Mouse (Mus musculus): ENCODE data around the gene 1700013F07Rik. TPM values are rescaled to one million over a fixed set of nuclear protein-coding genes. Genes with fewer than 3 reads are reported as not detected.
"Not testable (repeated sequence)": the region's sequence is repeated elsewhere in the genome, so short reads cannot be mapped to it uniquely, and the experiment has no call there.

The 1700013F07Rik gene
- polyA plus RNA-seq, 1 experiment from 2014 or later: 0.41 TPM

DNA sequence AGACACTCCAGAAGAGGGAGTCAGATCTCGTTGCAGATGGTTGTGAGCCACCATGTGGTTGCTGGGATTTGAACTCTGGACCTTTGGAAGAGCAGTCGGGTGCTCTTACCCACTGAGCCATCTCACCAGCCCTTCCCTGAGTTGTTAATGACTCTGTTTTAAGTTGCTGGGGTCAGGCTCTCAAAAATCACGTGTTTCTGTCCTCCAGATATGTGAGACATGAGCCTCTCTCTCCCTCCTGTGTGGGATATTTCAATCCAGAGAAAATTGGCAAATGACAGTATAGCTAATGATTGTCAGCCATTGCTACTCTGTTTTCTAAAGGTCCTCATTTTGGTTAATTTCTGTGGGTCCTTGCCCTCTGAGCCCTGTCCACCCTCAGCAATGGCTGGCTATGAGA, 35.7 kb downstream of the 1700013F07Rik start:
- not testable (repeated sequence) for H3K4me3 ChIP-seq (ENCODE audit: low read length); H3K27ac ChIP-seq (ENCODE audit: low read length); H3K4me2 ChIP-seq (replicated peaks; ENCODE audit: low read depth, low read length); H3K9ac ChIP-seq (replicated peaks; ENCODE audit: low read length); H3K4me1 ChIP-seq (ENCODE audit: insufficient read depth, low read length); ATAC-seq (ENCODE audit: low FRiP score, low TSS enrichment); H3K27me3 ChIP-seq (ENCODE audit: insufficient read depth, low read length); H3K9me3 ChIP-seq (ENCODE audit: low read length); H3K36me3 ChIP-seq (ENCODE audit: insufficient read depth, low read length)
- 57% methylated on average over 3 of the region's 3 CpGs for WGBS

DNA sequence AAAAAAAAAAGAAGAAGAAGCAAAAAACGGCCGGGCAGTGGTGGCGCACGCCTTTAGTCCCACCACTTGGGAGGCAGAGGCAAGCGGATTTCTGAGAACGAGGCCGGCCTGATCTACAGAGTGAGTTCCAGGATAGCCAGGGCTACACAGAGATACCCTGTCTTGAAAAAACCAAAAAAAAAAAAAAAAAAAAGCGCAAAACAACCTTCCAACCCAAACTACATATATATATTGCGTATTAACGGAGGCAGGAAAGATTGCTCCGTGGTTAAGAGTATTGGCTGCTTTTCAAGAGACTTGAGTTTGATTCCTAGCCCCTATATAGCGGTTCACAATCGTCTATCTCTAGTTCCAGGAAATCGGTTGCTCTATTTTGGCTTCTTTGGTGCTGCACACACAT, 36.9 kb downstream of the 1700013F07Rik start:
- H3K4me2 ChIP-seq (replicated peaks; ENCODE audit: low read depth, low read length): peak overlapping the region; percentile 63
- peak overlapping the region; percentile 72; the same call in 1 of the 2 replicates for H3K4me3 ChIP-seq (ENCODE audit: low read length)
- ATAC-seq (ENCODE audit: low FRiP score, low TSS enrichment): no peak
- no peak overlapping the region for H3K27ac ChIP-seq (ENCODE audit: low read length)
- H3K9ac ChIP-seq (replicated peaks; ENCODE audit: low read length): no peak overlapping the region
- 89% methylated on average over 14 of the region's 14 CpGs for WGBS
- no peaks in the 10 kb centered on the region for H3K36me3 ChIP-seq (ENCODE audit: insufficient read depth, low read length)
- H3K9me3 ChIP-seq (ENCODE audit: low read length): no peaks in the 10 kb centered on the region
- H3K27me3 ChIP-seq (ENCODE audit: insufficient read depth, low read length): no peaks in the 10 kb centered on the region
- peaks cover 8% of the 10 kb centered on the region; the same call in 1 of the 2 replicates for H3K4me1 ChIP-seq (ENCODE audit: insufficient read depth, low read length)

DNA sequence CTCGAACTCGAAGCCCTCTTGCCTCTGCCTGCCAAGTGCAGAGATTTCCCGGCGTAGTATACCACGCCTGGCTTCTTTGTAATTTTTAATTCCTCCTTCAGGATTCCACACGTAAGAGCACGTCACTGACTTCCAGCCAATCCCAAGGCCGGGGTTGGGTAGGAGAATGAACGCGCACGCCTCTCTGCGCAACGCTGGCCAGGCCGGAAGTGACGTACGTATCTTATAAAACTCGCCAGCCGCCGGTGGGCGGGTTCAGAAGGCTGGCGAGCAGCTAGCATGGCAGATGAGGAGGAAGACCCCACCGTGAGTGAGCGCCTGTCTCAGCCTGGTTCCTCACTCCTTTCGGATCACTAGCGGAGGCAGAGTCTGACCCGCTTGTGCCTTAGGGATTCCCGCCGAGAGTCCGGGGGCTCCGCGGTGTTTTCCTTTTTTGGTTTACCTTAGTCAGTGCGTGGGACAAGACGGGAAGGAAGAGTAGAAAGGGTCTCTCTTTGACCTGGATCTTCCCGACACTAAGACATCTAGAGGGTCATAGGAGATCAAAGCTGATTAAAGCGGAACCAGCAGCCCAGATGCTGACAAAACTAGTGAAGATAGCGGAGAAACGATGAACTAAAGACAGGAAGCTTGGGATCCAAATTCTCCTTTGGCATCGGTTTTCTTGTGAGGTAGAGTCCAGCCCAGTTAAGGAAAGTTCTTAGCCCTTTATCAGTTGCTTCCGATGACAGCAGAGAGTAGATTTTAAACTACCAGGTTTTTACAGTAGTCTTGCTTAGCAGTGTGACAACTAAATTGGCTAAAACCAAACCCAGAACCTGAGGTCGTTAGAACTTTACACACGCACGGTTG, 37.7 kb downstream of the 1700013F07Rik start, which contains the start of gene Taf13:
Gene Taf13 (plus strand): TSS at position 256 of the 852 bp plus-strand sequence.
- Histone ChIP-seq H3K4me2 (replicated peaks; ENCODE audit: low read depth, low read length) (peak within 1 kb of the TSS; percentile 63), H3K9ac (replicated peaks; ENCODE audit: low read length) (peak within 1 kb of the TSS; percentile 83), H3K36me3 (ENCODE audit: insufficient read depth, low read length) (no peaks in the 10 kb centered on the region), H3K9me3 (ENCODE audit: low read length) (no peaks in the 10 kb centered on the region), H3K4me1 (ENCODE audit: insufficient read depth, low read length) (peaks cover 8% of the 10 kb centered on the region; the same call in 1 of the 2 replicates), H3K4me3 (ENCODE audit: low read length) (peak within 1 kb of the TSS; percentile 72), H3K27me3 (ENCODE audit: insufficient read depth, low read length) (no peaks in the 10 kb centered on the region), H3K27ac (ENCODE audit: low read length) (peak within 1 kb of the TSS; percentile 52)
- peak; percentile 99 for ATAC-seq (ENCODE audit: low FRiP score, low TSS enrichment)
- under 1% methylated on average over 42 of the region's 42 CpGs for WGBS

DNA sequence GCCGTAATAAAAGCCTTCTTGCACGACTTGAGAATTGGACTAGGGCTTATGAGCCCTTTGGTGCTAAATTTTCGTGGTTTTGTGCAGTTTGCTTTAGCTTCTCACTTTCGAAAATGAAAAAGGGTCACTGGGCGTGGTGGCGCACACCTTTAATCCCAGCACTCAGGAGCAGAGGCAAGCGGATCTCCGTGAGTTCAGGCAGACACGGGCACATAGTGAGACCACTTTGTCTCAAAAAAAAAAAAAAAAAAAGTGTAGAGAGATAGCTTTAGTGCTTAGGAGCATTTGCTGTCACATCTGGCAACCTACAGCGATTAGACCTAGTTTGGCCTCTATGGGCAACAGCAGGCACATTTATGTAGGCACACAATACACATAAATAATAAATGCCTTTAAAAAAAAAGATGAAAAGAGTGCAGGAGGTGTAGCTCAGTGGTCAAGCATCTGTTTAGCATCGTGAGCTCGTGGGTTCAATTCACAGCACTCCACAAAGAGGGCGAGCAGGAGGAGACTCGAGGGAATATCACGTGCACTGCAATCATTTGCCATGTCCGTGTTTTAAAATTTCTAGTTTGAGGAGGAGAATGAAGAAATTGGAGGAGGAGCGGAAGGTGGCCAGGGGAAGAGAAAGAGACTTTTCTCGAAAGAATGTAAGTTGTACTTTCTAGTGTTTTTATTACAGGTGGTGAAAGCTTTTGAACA, 38.5 kb downstream of the 1700013F07Rik start:
- no peaks in the 10 kb centered on the region for H3K27me3 ChIP-seq (ENCODE audit: insufficient read depth, low read length)
- H3K9ac ChIP-seq (replicated peaks; ENCODE audit: low read length): peak overlapping the region; percentile 83
- 42% methylated on average over 18 of the region's 18 CpGs for WGBS
- H3K36me3 ChIP-seq (ENCODE audit: insufficient read depth, low read length): no peaks in the 10 kb centered on the region
- H3K4me1 ChIP-seq (ENCODE audit: insufficient read depth, low read length): peaks cover 8% of the 10 kb centered on the region; the same call in 1 of the 2 replicates
- peak overlapping the region; percentile 72 for H3K4me3 ChIP-seq (ENCODE audit: low read length)
- H3K9me3 ChIP-seq (ENCODE audit: low read length): no peaks in the 10 kb centered on the region
- H3K4me2 ChIP-seq (replicated peaks; ENCODE audit: low read depth, low read length): peak overlapping the region; percentile 63
- no peak for ATAC-seq (ENCODE audit: low FRiP score, low TSS enrichment)
- no peak overlapping the region for H3K27ac ChIP-seq (ENCODE audit: low read length)

DNA sequence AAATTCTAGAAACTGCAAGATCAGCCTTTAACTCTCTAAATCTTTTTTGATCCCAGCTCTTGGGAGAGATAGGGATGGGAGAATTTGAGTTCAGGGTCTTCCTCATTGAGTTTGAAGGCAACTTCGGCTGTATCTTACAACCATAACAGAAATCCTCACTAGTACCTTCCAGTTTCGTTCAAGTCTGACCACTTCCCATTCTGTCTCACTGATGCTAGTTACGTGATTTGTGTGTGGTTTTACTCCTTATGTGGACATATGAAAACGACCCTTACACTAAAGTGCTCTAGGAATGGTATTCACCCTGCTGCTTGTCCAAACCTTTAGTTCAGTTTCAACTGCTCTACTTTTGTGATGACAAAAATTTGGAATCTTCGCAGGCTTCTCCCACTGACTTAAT, 40.1 kb downstream of the 1700013F07Rik start:
- no peaks in the 10 kb centered on the region for H3K27me3 ChIP-seq (ENCODE audit: insufficient read depth, low read length)
- H3K36me3 ChIP-seq (ENCODE audit: insufficient read depth, low read length): 0 out of 2 replicates have a peak, but pooled peaks cover 2% of the 10 kb centered on the region
- ATAC-seq (ENCODE audit: low FRiP score, low TSS enrichment): no peak
- no peak overlapping the region for H3K27ac ChIP-seq (ENCODE audit: low read length)
- H3K9me3 ChIP-seq (ENCODE audit: low read length): no peaks in the 10 kb centered on the region
- H3K4me2 ChIP-seq (replicated peaks; ENCODE audit: low read depth, low read length): no peak overlapping the region
- H3K9ac ChIP-seq (replicated peaks; ENCODE audit: low read length): no peak overlapping the region
- 83% methylated on average over 5 of the region's 5 CpGs for WGBS
- peaks cover 8% of the 10 kb centered on the region; the same call in 1 of the 2 replicates for H3K4me1 ChIP-seq (ENCODE audit: insufficient read depth, low read length)
- no peak overlapping the region for H3K4me3 ChIP-seq (ENCODE audit: low read length)

DNA sequence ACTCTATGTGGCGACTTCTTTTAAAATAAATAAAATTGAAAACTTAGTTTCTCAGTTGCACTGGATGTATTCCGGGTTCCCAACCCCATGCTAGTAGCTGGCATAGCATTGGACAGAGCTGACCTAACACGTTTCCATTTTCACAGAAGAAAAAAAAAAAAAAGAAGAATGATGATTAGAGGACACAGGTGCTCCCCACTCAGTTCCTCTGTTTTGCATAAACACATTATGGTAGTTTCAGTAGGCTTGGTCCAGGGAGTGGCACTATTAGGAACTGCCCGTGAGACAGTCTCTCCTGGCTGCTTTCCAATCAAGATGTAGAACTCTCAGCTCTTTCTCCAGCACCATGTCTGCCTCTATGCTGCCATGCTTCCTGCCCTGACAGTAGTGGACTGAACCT, 50.6 kb downstream of the 1700013F07Rik start:
- Histone ChIP-seq H3K36me3 (ENCODE audit: insufficient read depth, low read length) (no peaks in the 10 kb centered on the region; the same call in 1 of the 2 replicates), H3K27me3 (ENCODE audit: insufficient read depth, low read length) (no peaks in the 10 kb centered on the region), H3K9ac (replicated peaks; ENCODE audit: low read length) (no peak overlapping the region), H3K9me3 (ENCODE audit: low read length) (no peaks in the 10 kb centered on the region), H3K27ac (ENCODE audit: low read length) (no peak overlapping the region), H3K4me1 (ENCODE audit: insufficient read depth, low read length) (no peaks in the 10 kb centered on the region), H3K4me2 (replicated peaks; ENCODE audit: low read depth, low read length) (no peak overlapping the region), H3K4me3 (ENCODE audit: low read length) (no peak overlapping the region)
- ATAC-seq (ENCODE audit: low FRiP score, low TSS enrichment): no peak
- 76% methylated on average over 4 of the region's 4 CpGs for WGBS

DNA sequence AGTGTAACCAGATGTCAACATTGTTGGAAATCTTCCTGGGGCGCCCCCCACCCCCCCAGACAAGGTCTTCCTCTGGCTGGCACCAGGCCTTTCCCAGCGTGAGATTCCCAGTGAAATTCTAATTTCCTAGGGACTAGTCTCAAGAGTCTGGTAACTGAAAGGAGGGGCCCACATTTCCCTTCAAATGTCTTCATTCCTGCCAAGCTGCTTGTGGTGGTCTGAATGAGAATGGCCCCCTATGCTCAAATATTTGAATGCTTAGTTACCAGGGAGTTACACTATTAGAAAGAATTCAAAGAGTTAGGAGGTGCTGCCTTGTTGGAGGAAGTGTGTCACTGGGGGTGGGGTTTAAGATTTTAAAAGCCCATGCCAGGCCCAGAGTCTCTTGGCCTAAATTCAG, 54.5 kb downstream of the 1700013F07Rik start:
- Histone ChIP-seq H3K9me3 (ENCODE audit: low read length) (no peaks in the 10 kb centered on the region), H3K27me3 (ENCODE audit: insufficient read depth, low read length) (no peaks in the 10 kb centered on the region), H3K27ac (ENCODE audit: low read length) (no peak overlapping the region), H3K36me3 (ENCODE audit: insufficient read depth, low read length) (no peaks in the 10 kb centered on the region), H3K4me2 (replicated peaks; ENCODE audit: low read depth, low read length) (no peak overlapping the region), H3K4me1 (ENCODE audit: insufficient read depth, low read length) (peaks cover 8% of the 10 kb centered on the region), H3K4me3 (ENCODE audit: low read length) (no peak overlapping the region), H3K9ac (replicated peaks; ENCODE audit: low read length) (no peak overlapping the region)
- 69% methylated on average over 2 of the region's 2 CpGs for WGBS
- ATAC-seq (ENCODE audit: low FRiP score, low TSS enrichment): no peak

DNA sequence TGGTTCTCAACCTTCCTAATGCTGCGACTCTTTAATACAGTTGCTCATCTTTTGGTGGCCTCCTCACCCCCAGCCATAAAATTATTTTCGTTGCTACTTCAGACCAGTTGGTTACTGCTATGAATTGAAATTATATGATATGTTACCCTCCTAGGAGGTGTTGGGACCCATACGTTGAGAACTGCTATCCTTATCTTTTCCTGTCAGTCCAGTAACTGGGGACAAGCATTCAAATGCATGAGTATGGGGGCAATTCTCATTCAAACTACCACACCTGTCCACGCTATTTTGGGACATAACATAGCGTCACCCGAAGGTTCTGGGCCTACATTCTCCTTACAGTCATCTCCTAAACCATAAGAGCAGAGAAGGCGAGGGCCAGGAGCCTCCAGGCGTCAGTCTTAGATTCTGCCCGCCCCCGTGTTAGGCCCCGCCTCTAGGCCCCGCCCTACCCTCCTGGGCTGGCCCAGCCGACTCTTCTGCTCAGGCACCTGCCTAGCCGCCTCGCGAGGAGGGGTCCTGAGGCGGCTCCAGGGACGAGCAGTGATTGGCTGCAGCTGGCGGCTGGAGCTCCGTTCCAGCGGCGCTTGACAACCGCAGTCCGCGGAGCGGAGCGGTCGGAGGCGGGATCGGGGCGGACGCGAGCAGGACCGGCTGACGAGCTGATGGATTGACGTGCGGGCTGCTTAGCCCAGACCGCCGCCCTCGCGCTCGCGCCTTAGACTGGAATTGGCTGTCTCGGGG, 57.0 kb downstream of the 1700013F07Rik start, which contains the start of gene Wdr47:
Gene Wdr47 (plus strand): TSS at position 494 of the 744 bp plus-strand sequence.
- Histone ChIP-seq H3K9me3 (ENCODE audit: low read length) (no peaks in the 10 kb centered on the region), H3K9ac (replicated peaks; ENCODE audit: low read length) (peak within 1 kb of the TSS; percentile 78), H3K27ac (ENCODE audit: low read length) (peak within 1 kb of the TSS; percentile 75), H3K27me3 (ENCODE audit: insufficient read depth, low read length) (no peaks in the 10 kb centered on the region), H3K36me3 (ENCODE audit: insufficient read depth, low read length) (no peaks in the 10 kb centered on the region), H3K4me1 (ENCODE audit: insufficient read depth, low read length) (peaks cover 8% of the 10 kb centered on the region), H3K4me2 (replicated peaks; ENCODE audit: low read depth, low read length) (peak within 1 kb of the TSS; percentile 99), H3K4me3 (ENCODE audit: low read length) (peak within 1 kb of the TSS; percentile 99)
- peak; percentile 100 for ATAC-seq (ENCODE audit: low FRiP score, low TSS enrichment)
- WGBS: 5% methylated on average over 43 of the region's 44 CpGs

Data from kidney, embryonic 16.5 days (tissue).